Mouse (Mus musculus) neural tube, embryonic 15.5 days (tissue): Measurements from ENCODE around the gene Lzts2. TPM values are rescaled to one million over a fixed set of nuclear protein-coding genes. Genes with fewer than 3 reads are reported as not detected.

Source experiments
- ATAC-seq: fragments of 200-750 bp; cut with Nextera tagmentation; 2 replicates; pipeline ENCODE4 v1.8.0; 2017; ENCODE audit warnings: mild to moderate bottlenecking, moderate TSS enrichment, moderate library complexity; ENCODE audit not compliant: low FRiP score
- H3K27ac ChIP-seq: fragments of 300-500 bp; sonication (generic); replicated peaks from 2 replicates; pipeline ENCODE4 v1.5.1; 2015; ENCODE audit warnings: mild to moderate bottlenecking, inconsistent platforms
- H3K27me3 ChIP-seq: fragments of 300-500 bp; sonication (generic); replicated peaks from 2 replicates; pipeline ENCODE4 v1.6.1; 2015; ENCODE audit warnings: inconsistent platforms
- H3K36me3 ChIP-seq: fragments of 300-500 bp; sonication (generic); 2 replicates; pipeline ENCODE4 v1.6.1; 2015; ENCODE audit warnings: inconsistent platforms
- H3K4me1 ChIP-seq: fragments of 300-500 bp; sonication (generic); 2 replicates; pipeline ENCODE4 v1.6.1; 2015; ENCODE audit warnings: inconsistent platforms
- H3K4me2 ChIP-seq: fragments of 300-500 bp; sonication (generic); 2 replicates; pipeline ENCODE4 v1.6.1; 2015; ENCODE audit warnings: inconsistent platforms, mild to moderate bottlenecking, moderate library complexity
- H3K4me3 ChIP-seq: fragments of 300-500 bp; sonication (generic); replicated peaks from 2 replicates; pipeline ENCODE4 v1.5.1; 2015; ENCODE audit warnings: mild to moderate bottlenecking, inconsistent platforms
- H3K9ac ChIP-seq: fragments of 300-500 bp; sonication (generic); replicated peaks from 2 replicates; pipeline ENCODE4 v1.6.1; 2015; ENCODE audit warnings: mild to moderate bottlenecking, inconsistent platforms
- H3K9me3 ChIP-seq: fragments of 300-500 bp; sonication (generic); replicated peaks from 2 replicates; pipeline ENCODE4 v1.6.1; 2016; ENCODE audit warnings: inconsistent platforms
- WGBS: fragments of 180-500 bp; shearing (Covaris S2); methylation state at CpG from one replicate; pipeline ENCODE4 v1.1.7; 2015; ENCODE audit warnings: mixed read lengths; 5-methylcytosine and 5-hydroxymethylcytosine counted together
- polyA plus RNA-seq: library from polyadenylated mRNA; unstranded; fragments of >200 nt; fragmentation: Nextera tagmentation; extraction: Ambion mirVana; gene quantifications from 2 replicates; pipeline ENCODE4 v1.2.1, GENCODE M21; 2015

Gene Lzts2
- polyA plus RNA-seq, 1 experiment from 2014 or later = 23.4 TPM

DNA sequence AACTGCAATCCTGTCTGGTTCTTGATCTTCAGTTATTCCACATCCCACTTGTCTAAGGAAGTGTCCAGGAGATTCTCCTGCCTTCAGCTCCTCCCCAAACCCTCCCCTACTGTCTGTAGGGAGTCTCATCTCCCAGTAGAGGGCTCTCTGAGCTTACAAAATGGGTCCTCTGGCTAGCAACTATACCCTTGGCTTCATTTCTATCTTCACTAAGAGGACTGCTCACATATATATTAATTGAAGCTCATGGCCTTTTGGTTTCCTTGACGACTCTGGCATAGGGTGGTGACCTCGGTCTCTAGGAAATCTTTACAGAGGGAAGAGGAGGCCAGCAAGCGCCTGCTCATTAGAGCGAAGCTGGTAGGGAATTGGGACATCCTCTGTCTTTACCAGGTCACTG, 42.1 kb downstream of the Lzts2 start:
- peaks cover 30% of the 10 kb centered on the region for H3K4me1 ChIP-seq
- no peak overlapping the region for H3K9ac ChIP-seq
- 58% methylated on average over 4 of the region's 4 CpGs for WGBS
- H3K4me2 ChIP-seq = peak overlapping the region; percentile 75; the same call in 1 of the 2 replicates
- H3K36me3 ChIP-seq = peaks cover 33% of the 10 kb centered on the region
- no peaks in the 10 kb centered on the region for H3K9me3 ChIP-seq
- ATAC-seq = no peak
- peak overlapping the region; percentile 93 for H3K27ac ChIP-seq
- no peaks in the 10 kb centered on the region for H3K27me3 ChIP-seq
- no peak overlapping the region for H3K4me3 ChIP-seq

DNA sequence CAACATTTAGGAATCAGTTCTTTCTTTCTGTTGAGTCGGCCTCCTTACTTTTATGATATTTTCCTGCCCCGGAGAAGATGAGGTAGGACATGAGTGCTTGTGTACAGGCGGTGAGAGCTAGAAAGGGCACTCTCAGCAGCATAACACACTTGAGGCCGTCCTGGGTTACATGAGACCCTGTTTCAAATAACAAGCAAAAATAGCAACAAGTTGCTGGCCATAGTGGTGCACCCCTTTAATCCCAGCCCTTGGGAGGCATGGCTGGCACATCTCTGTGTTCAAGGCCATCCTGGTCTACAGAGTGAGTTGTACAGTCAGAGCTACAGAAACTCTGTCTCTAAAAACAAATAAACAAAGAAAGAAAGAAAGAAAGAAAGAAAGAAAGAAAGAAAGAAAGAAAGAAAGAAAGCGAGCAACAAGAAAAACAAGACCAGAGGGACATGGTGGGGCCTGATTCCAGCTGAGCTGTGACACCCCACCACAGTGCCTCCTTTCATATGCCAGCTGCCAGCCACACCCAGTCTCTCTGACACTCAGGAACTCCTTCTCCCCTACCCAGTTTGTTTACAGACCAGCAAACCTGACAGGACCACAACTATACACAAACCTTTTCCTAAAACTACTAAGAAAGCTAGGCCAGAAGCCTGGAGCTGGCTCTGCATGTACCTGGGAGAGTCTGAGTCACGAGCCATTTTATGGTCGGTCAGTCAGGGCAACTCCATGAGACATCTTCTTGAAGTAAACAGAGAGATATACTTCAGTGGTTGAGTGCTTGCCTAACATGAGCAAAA, 42.9 kb downstream of the Lzts2 start:
- Histone ChIP-seq H3K9ac (peak overlapping the region; percentile 79; the same call in 1 of the 2 replicates), H3K9me3 (no peaks in the 10 kb centered on the region), H3K36me3 (peaks cover 27% of the 10 kb centered on the region), H3K4me3 (no peak overlapping the region; the same call in 1 of the 2 replicates), H3K4me2 (peak overlapping the region; percentile 75), H3K4me1 (peaks cover 30% of the 10 kb centered on the region), H3K27me3 (no peaks in the 10 kb centered on the region), H3K27ac (peak overlapping the region; percentile 93)
- 84% methylated on average over 7 of the region's 7 CpGs for WGBS
- ATAC-seq = no peak

DNA sequence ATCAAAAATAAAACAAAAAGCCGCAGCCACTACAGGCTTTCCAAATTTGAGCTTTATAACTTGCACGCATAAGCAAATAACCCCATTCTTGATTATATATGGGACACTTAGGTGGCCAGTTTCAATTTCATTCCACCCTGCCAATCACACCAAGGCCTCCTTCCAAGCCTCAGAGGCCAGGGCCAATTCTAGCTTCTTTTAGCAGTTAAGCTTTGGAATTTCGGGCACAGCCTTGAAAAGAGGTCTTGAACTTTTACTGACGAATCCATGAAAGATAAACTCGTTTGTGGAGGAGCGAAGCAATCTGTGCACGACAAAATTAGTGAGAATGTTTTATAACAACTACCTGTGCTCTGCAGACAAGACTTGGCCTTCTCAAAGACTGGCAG, 43.5 kb downstream of the Lzts2 start:
- H3K27ac ChIP-seq = peak overlapping the region; percentile 93
- no peaks in the 10 kb centered on the region for H3K9me3 ChIP-seq
- H3K4me2 ChIP-seq = peak overlapping the region; percentile 75
- 55% methylated on average over 7 of the region's 7 CpGs for WGBS
- ATAC-seq = no peak
- peaks cover 21% of the 10 kb centered on the region for H3K36me3 ChIP-seq
- peaks cover 30% of the 10 kb centered on the region for H3K4me1 ChIP-seq
- H3K9ac ChIP-seq = peak overlapping the region; percentile 79
- H3K4me3 ChIP-seq = peak overlapping the region; percentile 57
- no peaks in the 10 kb centered on the region for H3K27me3 ChIP-seq

DNA sequence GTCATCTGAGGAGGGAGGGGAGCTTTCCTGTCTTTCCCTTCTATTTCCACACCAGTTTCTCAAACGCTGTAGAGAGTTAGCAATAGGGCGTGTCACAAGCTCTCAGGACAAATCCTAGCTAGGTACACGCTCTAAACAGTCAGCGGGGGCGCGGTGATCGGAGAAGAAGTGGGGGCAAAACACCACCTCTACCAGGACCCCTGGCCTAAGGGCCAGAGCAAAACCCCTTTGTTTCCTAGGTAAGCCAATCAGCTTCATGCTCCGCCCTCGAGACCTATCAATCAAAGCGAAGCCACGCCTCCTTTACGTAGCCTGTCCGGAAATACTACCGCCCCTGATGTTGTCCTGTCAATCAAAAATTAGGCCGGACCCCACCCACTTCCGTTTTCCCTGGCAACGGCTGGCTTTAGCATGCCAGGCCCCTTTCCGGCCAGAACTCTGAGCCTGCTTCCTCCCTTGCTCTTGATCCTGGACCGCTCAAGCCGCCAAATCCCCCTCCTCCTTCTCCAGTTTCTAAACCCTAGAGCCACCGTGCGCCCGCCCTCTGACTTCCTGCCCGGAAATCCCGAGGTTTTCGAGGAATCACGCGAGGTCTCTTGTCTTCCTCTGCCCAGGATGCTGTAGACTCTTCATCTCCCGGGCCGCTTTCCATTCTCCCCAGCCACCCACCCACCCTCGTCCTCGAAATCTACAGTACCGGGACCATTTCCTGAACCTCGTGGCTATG, 44.1 kb downstream of the Lzts2 start:
- peak; percentile 94 for ATAC-seq
- peak overlapping the region; percentile 57 for H3K4me3 ChIP-seq
- H3K27ac ChIP-seq = peak overlapping the region; percentile 93
- peaks cover 30% of the 10 kb centered on the region for H3K4me1 ChIP-seq
- H3K9me3 ChIP-seq = no peaks in the 10 kb centered on the region
- H3K4me2 ChIP-seq = peak overlapping the region; percentile 75
- H3K9ac ChIP-seq = peak overlapping the region; percentile 79
- no peaks in the 10 kb centered on the region for H3K27me3 ChIP-seq
- H3K36me3 ChIP-seq = peaks cover 15% of the 10 kb centered on the region
- WGBS = under 1% methylated on average over 34 of the region's 34 CpGs

DNA sequence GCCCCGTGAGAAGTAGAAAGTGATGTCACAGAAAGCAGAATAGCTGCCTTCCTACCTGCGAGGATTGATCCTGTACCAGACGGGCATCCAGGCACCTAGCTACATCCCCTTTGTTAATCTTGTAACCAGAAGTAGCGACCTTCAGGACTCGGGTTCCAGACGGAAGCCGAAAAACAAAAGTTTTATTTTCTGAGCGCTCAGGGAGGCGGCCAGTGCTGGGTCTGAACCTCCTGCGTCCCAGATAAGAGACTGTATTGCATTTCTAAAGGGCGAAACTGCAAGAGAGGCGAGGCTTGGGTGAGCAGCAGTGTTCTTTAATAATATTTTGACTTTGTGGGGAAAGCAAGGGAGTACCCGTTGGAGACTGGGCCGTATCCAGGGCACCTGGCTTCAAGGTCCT, 44.6 kb downstream of the Lzts2 start:
- H3K9ac ChIP-seq = peak overlapping the region; percentile 79
- under 1% methylated on average over 14 of the region's 14 CpGs for WGBS
- peaks cover 1% of the 10 kb centered on the region for H3K27me3 ChIP-seq
- H3K9me3 ChIP-seq = no peaks in the 10 kb centered on the region
- H3K4me2 ChIP-seq = peak overlapping the region; percentile 75
- H3K4me1 ChIP-seq = peaks cover 32% of the 10 kb centered on the region
- H3K4me3 ChIP-seq = peak overlapping the region; percentile 57
- peaks cover 10% of the 10 kb centered on the region; the same call in 1 of the 2 replicates for H3K36me3 ChIP-seq
- peak overlapping the region; percentile 93 for H3K27ac ChIP-seq
- no peak; the same call in none of the 2 replicates for ATAC-seq

DNA sequence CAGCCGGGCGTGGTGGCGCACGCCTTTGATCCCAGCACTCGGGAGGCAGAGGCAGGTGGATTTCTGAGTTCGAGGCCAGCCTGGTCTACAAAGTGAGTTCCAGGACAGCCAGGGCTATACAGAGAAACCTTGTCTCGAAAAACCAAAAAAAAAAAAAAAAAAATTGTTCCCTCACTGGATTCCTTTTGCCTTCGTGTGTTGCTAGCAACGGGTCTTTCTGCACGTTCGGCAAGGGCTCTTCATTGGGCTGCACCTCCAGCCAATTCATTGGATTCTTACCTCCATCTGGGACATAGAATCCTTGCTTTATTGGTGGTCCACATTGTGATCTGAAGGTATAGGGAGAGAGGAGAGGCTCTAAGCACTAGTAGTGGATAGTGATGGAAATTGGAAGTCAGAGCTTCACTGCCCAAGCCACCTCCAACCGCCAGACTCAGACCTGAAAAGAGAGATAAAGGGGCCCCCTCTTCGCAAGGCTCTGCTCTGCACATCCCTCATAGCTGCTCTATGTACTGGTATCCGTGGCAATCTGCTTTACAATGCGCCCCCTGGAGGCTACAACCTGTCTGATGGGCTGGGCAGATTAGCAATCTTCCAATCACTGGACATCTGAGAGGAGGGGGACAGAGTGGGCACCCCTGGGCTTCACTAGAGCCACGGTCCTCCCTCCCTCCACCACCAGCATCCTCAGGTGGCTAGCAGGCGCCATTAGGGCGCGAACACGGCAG, 49.5 kb downstream of the Lzts2 start:
- Histone ChIP-seq H3K27me3 (peaks cover 50% of the 10 kb centered on the region), H3K4me1 (peaks cover 23% of the 10 kb centered on the region), H3K9me3 (no peaks in the 10 kb centered on the region), H3K27ac (no peak overlapping the region), H3K9ac (no peak overlapping the region; the same call in 1 of the 2 replicates), H3K4me2 (peak overlapping the region; percentile 46), H3K36me3 (no peaks in the 10 kb centered on the region), H3K4me3 (0 out of 2 replicates have a peak overlapping the region, but pooled peaks have one; percentile 8)
- 43% methylated on average over 20 of the region's 20 CpGs for WGBS
- no peak for ATAC-seq

DNA sequence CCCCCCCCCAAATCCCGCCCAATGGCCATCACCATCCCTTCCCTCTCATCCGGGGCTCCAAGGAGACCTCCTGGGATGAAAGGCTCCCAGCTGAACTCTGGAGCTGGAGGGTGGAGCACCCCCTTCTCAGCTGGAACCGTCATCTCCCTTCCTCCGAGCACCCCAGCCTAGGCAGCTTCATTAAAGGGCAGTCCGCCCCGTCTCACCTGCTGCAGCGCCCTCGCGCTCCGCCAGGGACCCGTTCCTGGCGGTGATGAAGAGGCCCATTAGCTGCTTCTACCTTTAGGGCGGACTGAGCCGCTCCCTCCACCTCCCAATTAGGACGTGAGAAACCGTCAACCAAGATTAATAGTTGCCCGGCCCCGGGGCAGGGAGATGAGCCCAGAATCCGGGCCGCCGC, 51.0 kb downstream of the Lzts2 start:
- H3K9ac ChIP-seq = no peak overlapping the region
- 5% methylated on average over 21 of the region's 21 CpGs for WGBS
- no peak overlapping the region for H3K4me2 ChIP-seq
- H3K27ac ChIP-seq = no peak overlapping the region
- H3K27me3 ChIP-seq = peaks cover 61% of the 10 kb centered on the region
- H3K4me1 ChIP-seq = peaks cover 15% of the 10 kb centered on the region
- H3K9me3 ChIP-seq = no peaks in the 10 kb centered on the region
- no peaks in the 10 kb centered on the region for H3K36me3 ChIP-seq
- H3K4me3 ChIP-seq = no peak overlapping the region
- no peak for ATAC-seq

DNA sequence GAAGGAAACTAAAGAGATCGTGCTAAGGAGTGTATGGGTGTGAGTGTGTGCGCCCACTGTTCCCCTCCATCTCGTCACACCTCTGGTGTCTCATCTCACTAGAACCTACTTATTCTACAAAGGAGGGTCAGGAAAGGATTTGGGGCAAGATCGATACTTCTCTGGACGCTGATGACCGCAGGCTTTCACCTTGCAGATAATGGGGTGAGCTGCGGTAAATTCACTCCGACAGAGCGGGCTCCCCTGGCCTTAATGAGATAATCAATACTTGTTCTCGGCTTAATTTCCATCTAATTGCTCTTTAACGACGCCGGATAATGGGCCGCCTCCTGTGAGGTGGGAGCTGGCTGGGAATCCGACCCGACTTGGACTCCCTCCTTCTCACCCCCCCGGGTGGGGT, 53.0 kb downstream of the Lzts2 start:
- no peak for ATAC-seq
- Histone ChIP-seq H3K27me3 (peaks cover 80% of the 10 kb centered on the region), H3K9ac (no peak overlapping the region), H3K36me3 (no peaks in the 10 kb centered on the region), H3K9me3 (no peaks in the 10 kb centered on the region), H3K4me2 (no peak overlapping the region), H3K4me3 (no peak overlapping the region), H3K27ac (no peak overlapping the region), H3K4me1 (peaks cover 15% of the 10 kb centered on the region)
- 15% methylated on average over 17 of the region's 17 CpGs for WGBS

DNA sequence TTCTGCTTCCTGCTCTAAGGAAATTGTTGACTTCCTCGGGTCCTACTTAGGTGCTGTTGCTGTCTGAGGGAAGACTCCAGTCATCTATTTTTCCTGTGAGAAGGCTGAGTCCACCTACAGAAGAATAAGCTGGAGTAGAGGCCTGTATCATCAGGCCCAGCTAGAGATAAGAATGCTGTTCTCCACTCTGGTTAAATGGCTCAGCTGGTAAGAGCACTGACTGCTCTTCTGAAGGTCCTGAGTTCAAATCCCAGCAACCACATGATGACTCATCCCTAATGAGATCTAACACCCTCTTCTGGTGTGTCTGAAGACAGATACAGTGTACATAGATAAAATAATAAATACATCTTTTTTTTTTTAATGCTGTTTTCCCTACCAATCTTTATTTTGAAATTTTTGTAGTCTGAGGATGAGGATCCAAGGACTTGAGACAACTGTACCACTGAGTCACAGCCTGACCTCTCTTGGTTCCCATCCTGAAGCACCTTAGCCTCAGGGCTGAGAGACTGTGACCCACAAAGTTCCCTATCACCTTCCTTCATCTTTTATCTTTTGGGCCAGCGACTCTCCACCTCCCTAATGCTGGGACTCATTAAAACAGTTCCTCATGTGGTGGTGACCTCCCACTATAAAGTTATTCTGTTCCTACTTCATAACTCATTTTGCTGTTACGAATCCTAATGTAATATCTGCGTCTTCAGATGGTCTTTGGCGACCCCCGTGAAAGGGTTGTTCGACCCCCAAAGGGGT, 53.7 kb downstream of the Lzts2 start:
- Histone ChIP-seq H3K27me3 (peaks cover 83% of the 10 kb centered on the region), H3K9ac (no peak overlapping the region), H3K4me1 (peaks cover 15% of the 10 kb centered on the region), H3K9me3 (no peaks in the 10 kb centered on the region), H3K4me3 (no peak overlapping the region), H3K27ac (no peak overlapping the region), H3K4me2 (no peak overlapping the region), H3K36me3 (no peaks in the 10 kb centered on the region)
- no peak for ATAC-seq
- 73% methylated on average over 7 of the region's 7 CpGs for WGBS

DNA sequence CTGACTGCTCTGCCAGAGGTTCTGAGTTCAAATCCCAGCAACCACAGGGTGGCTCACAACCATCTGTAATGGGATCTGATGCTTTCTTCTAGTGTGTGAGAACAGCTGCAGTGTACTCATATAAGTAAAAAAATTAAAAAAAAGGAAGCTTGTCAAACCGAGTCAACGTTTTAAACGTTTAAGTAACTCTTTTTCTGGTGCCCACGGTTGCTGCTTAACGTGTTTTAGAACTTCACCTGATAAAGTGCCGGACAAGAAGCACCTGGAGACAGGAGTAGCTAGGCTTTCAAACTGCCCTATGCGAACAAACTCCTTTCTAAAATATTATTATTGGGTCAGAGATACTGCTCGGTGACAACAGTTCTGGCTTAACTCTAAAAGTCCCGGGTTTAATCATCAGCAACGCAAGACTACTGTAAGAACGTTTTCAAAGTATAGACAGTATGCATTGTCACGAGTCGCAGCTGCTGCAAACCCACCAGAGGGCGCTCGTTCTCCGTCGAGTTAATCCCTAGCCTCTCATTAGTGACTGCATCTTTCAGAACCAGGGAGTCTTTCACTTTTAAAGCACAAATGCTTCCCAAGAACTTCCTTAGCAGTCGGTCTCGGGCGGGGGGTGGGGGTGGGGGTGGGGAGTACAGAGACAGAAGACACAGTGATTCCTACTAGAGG, 59.8 kb downstream of the Lzts2 start:
- peak overlapping the region; percentile 95 for H3K27ac ChIP-seq
- peaks cover 36% of the 10 kb centered on the region for H3K4me1 ChIP-seq
- peak overlapping the region; percentile 70 for H3K4me3 ChIP-seq
- peaks cover 76% of the 10 kb centered on the region for H3K27me3 ChIP-seq
- no peaks in the 10 kb centered on the region for H3K36me3 ChIP-seq
- H3K9me3 ChIP-seq = no peaks in the 10 kb centered on the region
- H3K4me2 ChIP-seq = peak overlapping the region; percentile 99
- 10% methylated on average over 20 of the region's 20 CpGs for WGBS
- H3K9ac ChIP-seq = peak overlapping the region; percentile 88
- peak; percentile 68; the same call in 1 of the 2 replicates for ATAC-seq
